Mouse (Mus musculus): Measurements from ENCODE around the gene Ccnt2. TPM values are rescaled to one million over a fixed set of nuclear protein-coding genes. Genes with fewer than 3 reads are reported as not detected.
"Not testable (repeated sequence)": the region's sequence is repeated elsewhere in the genome, so short reads cannot be mapped to it uniquely, and the experiment has no call there.

Ccnt2 gene
- polyA plus RNA-seq, 1 experiment = 18.7 TPM

DNA sequence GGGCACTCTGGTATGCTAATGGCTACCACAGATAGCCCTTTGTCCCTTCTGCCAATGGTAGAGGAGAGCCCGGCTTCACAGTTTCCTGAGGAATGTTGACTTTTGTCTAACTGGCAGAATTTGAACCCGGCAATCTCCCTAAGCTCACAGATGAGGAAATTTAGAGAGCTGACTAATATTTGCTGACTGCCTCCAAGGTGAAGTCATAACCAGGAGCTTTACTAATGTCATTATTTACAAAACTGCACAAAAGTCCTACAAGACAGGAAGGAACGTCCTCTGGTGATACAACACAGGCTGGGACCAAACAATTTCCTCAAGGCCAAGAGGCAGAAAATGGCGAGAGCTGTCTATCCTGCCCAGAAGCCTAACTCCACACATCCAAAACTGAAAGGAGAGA, 18.2 kb upstream of the Ccnt2 start:
- DNase-seq (ENCODE audit: low read depth in 1 of 2, low spot score in 2 of 2) = no peak
- Histone ChIP-seq H3K27me3 (ENCODE audit: control insufficient read depth, insufficient read depth, low read length) (no peaks in the 10 kb centered on the region), H3K4me3 (ENCODE audit: extremely low read depth, insufficient read depth, insufficient read length) (no peak overlapping the region), H3K36me3 (ENCODE audit: control insufficient read depth, insufficient read depth, low read length) (no peaks in the 10 kb centered on the region), H3K27ac (ENCODE audit: insufficient read depth, low read length) (no peak overlapping the region), H3K4me1 (ENCODE audit: control insufficient read depth, insufficient read depth, insufficient read length) (no peaks in the 10 kb centered on the region)
- no peak for TF ChIP-seq POLR2A (IDR thresholded peaks at IDR 0.05; ENCODE audit: low read depth, low read length)
- TF ChIP-seq CTCF (IDR thresholded peaks at IDR 0.05; ENCODE audit: extremely low read depth, insufficient read depth, insufficient read length, insufficient replicate concordance) = no peak
- WGBS = 73% methylated on average over 4 of the region's 4 CpGs

DNA sequence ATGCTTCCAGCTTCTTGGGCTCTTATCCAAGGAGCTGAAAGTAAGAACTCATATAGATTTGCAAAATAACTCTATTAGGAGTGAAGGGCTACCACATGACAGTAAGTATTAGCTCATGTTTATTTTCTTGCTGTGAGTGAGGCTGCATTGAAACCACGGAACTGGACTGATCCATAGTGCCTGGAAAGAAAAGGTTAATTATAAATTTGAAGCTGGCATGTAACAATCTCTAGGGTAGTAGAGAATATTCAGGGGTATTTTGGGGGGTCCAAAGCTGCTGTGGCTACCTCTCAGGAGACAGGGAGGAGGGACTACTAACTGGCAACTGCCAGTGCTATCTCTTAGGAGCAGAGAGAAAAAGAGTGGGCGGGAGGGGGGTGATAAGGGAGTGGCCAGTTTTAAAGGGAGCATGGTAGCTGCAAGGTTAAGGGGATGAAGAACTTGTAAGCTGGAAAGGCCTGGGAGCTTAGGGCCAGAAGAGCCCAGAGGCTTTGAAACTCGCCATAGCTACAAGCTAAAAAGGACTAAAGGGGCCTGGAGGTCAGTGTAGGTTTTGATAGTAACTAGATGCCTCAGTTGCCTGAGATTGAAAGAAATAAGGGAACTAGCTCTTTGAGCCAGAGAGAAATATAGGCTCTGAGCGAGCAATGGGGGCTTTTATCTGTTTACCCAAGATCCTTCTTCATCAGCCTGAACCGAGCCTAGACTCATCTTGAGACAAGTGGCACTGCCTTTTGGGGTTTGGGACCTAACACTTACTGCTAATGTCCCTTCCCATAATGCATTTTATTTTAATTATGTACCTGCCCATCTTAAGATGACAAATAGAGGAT, 17.4 kb upstream of the Ccnt2 start:
- 81% methylated on average over 5 of the region's 5 CpGs for WGBS
- TF ChIP-seq CTCF (IDR thresholded peaks at IDR 0.05; ENCODE audit: extremely low read depth, insufficient read depth, insufficient read length, insufficient replicate concordance) = no peak
- TF ChIP-seq POLR2A (IDR thresholded peaks at IDR 0.05; ENCODE audit: low read depth, low read length) = no peak
- no peaks in the 10 kb centered on the region for H3K36me3 ChIP-seq (ENCODE audit: control insufficient read depth, insufficient read depth, low read length)
- no peaks in the 10 kb centered on the region for H3K27me3 ChIP-seq (ENCODE audit: control insufficient read depth, insufficient read depth, low read length)
- DNase-seq (ENCODE audit: low read depth in 1 of 2, low spot score in 2 of 2) = no peak
- H3K4me1 ChIP-seq (ENCODE audit: control insufficient read depth, insufficient read depth, insufficient read length) = no peaks in the 10 kb centered on the region
- H3K27ac ChIP-seq (ENCODE audit: insufficient read depth, low read length) = no peak overlapping the region
- no peak overlapping the region for H3K4me3 ChIP-seq (ENCODE audit: extremely low read depth, insufficient read depth, insufficient read length)

DNA sequence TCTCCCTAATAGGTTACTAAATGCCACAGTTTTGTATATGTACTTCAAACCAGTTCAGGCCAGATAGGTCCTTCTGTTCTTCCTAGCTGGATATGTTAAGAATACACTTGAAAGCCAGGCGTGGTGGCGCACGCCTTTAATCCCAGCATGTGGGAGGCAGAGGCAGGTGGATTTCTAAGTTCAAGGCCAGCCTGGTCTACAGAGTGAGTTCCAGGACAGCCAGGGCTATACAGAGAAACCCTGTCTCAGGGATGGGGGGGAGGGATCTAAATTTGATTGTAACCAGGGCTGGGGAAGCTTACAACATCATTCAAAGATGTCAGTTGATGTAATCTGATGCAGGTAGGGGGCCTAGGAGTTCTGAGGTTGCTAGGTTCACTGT, 16.8 kb upstream of the Ccnt2 start:
- not testable (repeated sequence) for H3K4me3 ChIP-seq (ENCODE audit: extremely low read depth, insufficient read depth, insufficient read length); DNase-seq (ENCODE audit: low read depth in 1 of 2, low spot score in 2 of 2); H3K36me3 ChIP-seq (ENCODE audit: control insufficient read depth, insufficient read depth, low read length); H3K4me1 ChIP-seq (ENCODE audit: control insufficient read depth, insufficient read depth, insufficient read length); H3K27me3 ChIP-seq (ENCODE audit: control insufficient read depth, insufficient read depth, low read length); H3K27ac ChIP-seq (ENCODE audit: insufficient read depth, low read length)
- WGBS = 91% methylated on average over 3 of the region's 3 CpGs

DNA sequence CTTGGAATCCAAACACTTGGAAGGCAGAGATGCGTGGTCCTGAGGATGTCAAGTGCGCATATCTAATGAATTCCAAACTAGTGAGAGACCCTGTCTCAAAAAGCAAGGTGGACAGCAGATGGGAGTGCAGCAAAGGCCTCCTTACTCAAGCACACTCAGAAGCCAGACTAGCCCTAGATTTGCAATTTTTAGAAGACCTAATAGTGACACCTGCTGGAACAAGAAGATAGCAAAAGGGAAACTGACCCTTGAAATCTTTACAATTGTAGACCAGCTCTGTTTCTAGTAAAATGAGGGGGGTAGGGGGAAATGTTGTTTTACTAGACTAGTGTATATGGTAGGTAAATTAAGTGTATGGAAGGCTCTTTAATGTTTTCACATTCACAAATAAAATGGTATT, 8.5 kb upstream of the Ccnt2 start:
- DNase-seq (ENCODE audit: low read depth in 1 of 2, low spot score in 2 of 2) = no peak
- no peak for TF ChIP-seq POLR2A (IDR thresholded peaks at IDR 0.05; ENCODE audit: low read depth, low read length)
- no peak for TF ChIP-seq CTCF (IDR thresholded peaks at IDR 0.05; ENCODE audit: extremely low read depth, insufficient read depth, insufficient read length, insufficient replicate concordance)
- 74% methylated on average over 2 of the region's 2 CpGs for WGBS
- Histone ChIP-seq H3K36me3 (ENCODE audit: control insufficient read depth, insufficient read depth, low read length) (no peaks in the 10 kb centered on the region), H3K4me1 (ENCODE audit: control insufficient read depth, insufficient read depth, insufficient read length) (no peaks in the 10 kb centered on the region), H3K27me3 (ENCODE audit: control insufficient read depth, insufficient read depth, low read length) (no peaks in the 10 kb centered on the region), H3K27ac (ENCODE audit: insufficient read depth, low read length) (no peak overlapping the region), H3K4me3 (ENCODE audit: extremely low read depth, insufficient read depth, insufficient read length) (no peak overlapping the region)

DNA sequence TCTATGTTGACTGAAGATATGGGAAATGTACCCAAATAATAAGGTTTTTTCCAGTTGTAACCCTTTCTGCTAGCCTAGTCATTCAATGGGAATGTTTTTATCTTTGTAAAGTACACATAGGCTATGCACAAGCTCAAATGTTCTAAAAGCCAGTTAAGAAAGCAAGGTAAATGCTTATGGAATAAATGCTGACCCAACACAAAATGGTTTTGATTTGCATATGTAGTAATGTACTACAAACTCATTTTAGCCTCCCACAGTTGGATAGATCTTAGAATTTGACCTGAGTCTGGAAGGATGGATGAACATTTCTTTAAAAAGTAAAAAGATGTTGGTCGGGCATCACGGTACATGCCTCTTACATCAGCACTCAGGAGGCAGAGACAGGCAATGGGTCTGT, 7.2 kb upstream of the Ccnt2 start:
- no peak for DNase-seq (ENCODE audit: low read depth in 1 of 2, low spot score in 2 of 2)
- 93% methylated on average over 2 of the region's 2 CpGs for WGBS

DNA sequence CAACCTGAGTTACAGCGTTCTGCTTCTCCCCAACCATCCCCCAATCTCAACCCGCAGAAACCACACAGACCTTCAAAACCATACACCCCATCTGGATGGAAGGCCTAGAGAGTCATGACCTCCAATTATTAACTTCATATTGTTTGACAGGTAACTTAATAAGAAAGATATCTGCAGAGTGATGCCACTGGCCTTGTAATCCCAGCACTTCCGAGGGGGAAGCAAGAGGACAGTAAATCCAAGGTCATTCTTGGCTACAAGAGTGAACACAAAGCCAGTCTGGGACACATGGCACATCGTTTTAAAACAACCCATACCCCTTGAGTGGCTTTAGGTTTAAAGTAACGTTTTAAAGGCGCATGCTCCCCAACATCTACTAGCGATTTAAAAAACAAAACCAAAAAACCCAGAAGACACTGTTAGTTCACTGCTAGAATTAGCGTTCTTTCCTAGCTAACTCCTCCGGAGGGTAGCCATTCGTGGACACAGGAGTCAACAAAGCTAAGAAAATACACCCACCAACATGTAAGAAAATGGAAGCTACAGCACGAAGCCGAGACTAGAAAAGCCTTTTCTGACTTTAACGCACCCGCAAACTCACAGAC, 664 bp upstream of the Ccnt2 start:
- Histone ChIP-seq H3K4me3 (ENCODE audit: extremely low read depth, insufficient read depth, insufficient read length) (peak overlapping the region; percentile 59), H3K27ac (ENCODE audit: insufficient read depth, low read length) (peak overlapping the region; percentile 58; the same call in 1 of the 2 replicates), H3K4me1 (ENCODE audit: control insufficient read depth, insufficient read depth, insufficient read length) (peaks cover 2% of the 10 kb centered on the region), H3K27me3 (ENCODE audit: control insufficient read depth, insufficient read depth, low read length) (no peaks in the 10 kb centered on the region), H3K36me3 (ENCODE audit: control insufficient read depth, insufficient read depth, low read length) (no peaks in the 10 kb centered on the region)
- TF ChIP-seq CTCF (IDR thresholded peaks at IDR 0.05; ENCODE audit: extremely low read depth, insufficient read depth, insufficient read length, insufficient replicate concordance) (no peak), POLR2A (IDR thresholded peaks at IDR 0.05; ENCODE audit: low read depth, low read length) (no peak)
- DNase-seq (ENCODE audit: low read depth in 1 of 2, low spot score in 2 of 2) = no peak
- 2% methylated on average over 14 of the region's 14 CpGs for WGBS

More for the DNA sequence above, 7.2 kb upstream of the Ccnt2 start:
- TF ChIP-seq POLR2A (IDR thresholded peaks at IDR 0.05; ENCODE audit: low read depth, low read length) = no peak
- TF ChIP-seq CTCF (IDR thresholded peaks at IDR 0.05; ENCODE audit: extremely low read depth, insufficient read depth, insufficient read length, insufficient replicate concordance) = no peak
- no peak overlapping the region for H3K4me3 ChIP-seq (ENCODE audit: extremely low read depth, insufficient read depth, insufficient read length)
- no peaks in the 10 kb centered on the region for H3K27me3 ChIP-seq (ENCODE audit: control insufficient read depth, insufficient read depth, low read length)
- H3K36me3 ChIP-seq (ENCODE audit: control insufficient read depth, insufficient read depth, low read length) = no peaks in the 10 kb centered on the region
- no peaks in the 10 kb centered on the region for H3K4me1 ChIP-seq (ENCODE audit: control insufficient read depth, insufficient read depth, insufficient read length)
- H3K27ac ChIP-seq (ENCODE audit: insufficient read depth, low read length) = no peak overlapping the region

DNA sequence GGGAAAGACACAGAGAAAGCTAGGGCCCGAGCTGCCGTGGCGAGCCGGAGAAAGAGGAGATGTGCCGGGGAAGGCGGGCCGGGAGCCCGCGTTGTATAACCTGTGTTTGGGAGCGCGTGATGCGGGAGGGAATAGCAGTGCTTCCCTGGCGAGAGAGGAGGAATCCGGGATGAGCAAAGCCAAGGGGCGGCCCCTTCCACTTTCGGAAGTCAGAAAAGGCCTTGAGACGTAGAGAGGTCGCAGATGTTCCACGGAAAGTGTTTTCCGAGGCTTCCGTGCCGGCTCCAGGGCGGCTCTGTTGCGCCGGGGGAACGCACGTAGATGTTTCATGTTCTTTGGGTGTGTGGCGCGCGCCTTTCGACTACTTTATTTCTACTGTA, 527 bp downstream of the Ccnt2 start:
- no peaks in the 10 kb centered on the region for H3K36me3 ChIP-seq (ENCODE audit: control insufficient read depth, insufficient read depth, low read length)
- TF ChIP-seq CTCF (IDR thresholded peaks at IDR 0.05; ENCODE audit: extremely low read depth, insufficient read depth, insufficient read length, insufficient replicate concordance) (no peak), POLR2A (IDR thresholded peaks at IDR 0.05; ENCODE audit: low read depth, low read length) (no peak)
- H3K27me3 ChIP-seq (ENCODE audit: control insufficient read depth, insufficient read depth, low read length) = no peaks in the 10 kb centered on the region
- H3K4me1 ChIP-seq (ENCODE audit: control insufficient read depth, insufficient read depth, insufficient read length) = peaks cover 2% of the 10 kb centered on the region
- peak overlapping the region; percentile 94 for H3K4me3 ChIP-seq (ENCODE audit: extremely low read depth, insufficient read depth, insufficient read length)
- peak overlapping the region; percentile 95 for H3K27ac ChIP-seq (ENCODE audit: insufficient read depth, low read length)
- no peak for DNase-seq (ENCODE audit: low read depth in 1 of 2, low spot score in 2 of 2)
- under 1% methylated on average over 31 of the region's 31 CpGs for WGBS

Measured in spleen, adult 2 months (tissue).